Mouse (Mus musculus): ENCODE data around the gene 4930555G01Rik. TPM values are rescaled to one million over a fixed set of nuclear protein-coding genes. Genes with fewer than 3 reads are reported as not detected.
A peak's percentile ranks its signal among the peaks of the same experiment; 100 is the strongest.
"Not testable (repeated sequence)": the region's sequence is repeated elsewhere in the genome, so short reads cannot be mapped to it uniquely, and the experiment has no call there.

The 4930555G01Rik gene
- total RNA-seq (2021): not detected

GRCm38 (mm10) chr14:5050329-5050728 lies at the start of gene 4930555G01Rik:
TSS of gene 4930555G01Rik (plus strand) at chr14:5050629.
- DNase-seq; intact Hi-C loops (cut with DNase I): not testable (repeated sequence)

- intact Hi-C loops (cut with DNase I); DNase-seq: not testable (repeated sequence)
Measured at GRCm38 (mm10) chr14:5015591-5015990, 34.8 kb upstream of the 4930555G01Rik start, which contains the start of gene Gm3298. TSS of gene Gm3298 (plus strand) at chr14:5015891.

- intact Hi-C loops (cut with DNase I): not testable (repeated sequence)
- peak; percentile 1 to 10 for DNase-seq
Measured at GRCm38 (mm10) chr14:5070611-5071490, 20.4 kb downstream of the 4930555G01Rik start, which contains the start of gene Gm8281. TSS of gene Gm8281 (plus strand) at chr14:5071040.

Other genes with a start within 250 kb of the 4930555G01Rik start
- gene Gm3269, start 212.5 kb upstream of the 4930555G01Rik start, total RNA-seq (2021): not detected
- 1 to 10 TPM; 2.4 to 6.4 TPM for gene Gm3264, start 195.1 kb upstream of the 4930555G01Rik start, total RNA-seq (2021)
- gene Gm3278, start 158.2 kb upstream of the 4930555G01Rik start, total RNA-seq (2021): not detected
- gene Gm8297, start 66.7 kb upstream of the 4930555G01Rik start, total RNA-seq (2021): not detected
- not detected for gene Gm3298, start 34.7 kb upstream of the 4930555G01Rik start, total RNA-seq (2021)
- gene Gm8281, start 20.4 kb downstream of the 4930555G01Rik start, total RNA-seq (2021): under 1 TPM; 0.17 to 0.40 TPM
- gene Gm8279, start 80.9 kb downstream of the 4930555G01Rik start, total RNA-seq (2021): not detected
- gene Gm3317, start 113.9 kb downstream of the 4930555G01Rik start, total RNA-seq (2021): not detected
- gene Gm8271, start 135.2 kb downstream of the 4930555G01Rik start, total RNA-seq (2021): not detected
- gene Gm3526, start 210.0 kb downstream of the 4930555G01Rik start, total RNA-seq (2021): not detected